Mouse (Mus musculus) limb, embryonic 14.5 days (tissue): ENCODE results near the gene Helq. TPM values are rescaled to one million over a fixed set of nuclear protein-coding genes. Genes with fewer than 3 reads are reported as not detected.
A peak's percentile ranks its signal among the peaks of the same experiment; 100 is the strongest.

Experiments used
- ATAC-seq: fragments of 200-750 bp; cut with Nextera tagmentation; 2 replicates; pipeline ENCODE4 v1.8.0; 2017; ENCODE audit warnings: low read depth, moderate number of reproducible peaks, moderate TSS enrichment; ENCODE audit not compliant: low FRiP score
- DNase-seq: peaks from one replicate; pipeline ENCODE4 v3.0.0-alpha.2; 2015; ENCODE audit warnings: low spot score
- H3K27ac ChIP-seq: fragments of 300-500 bp; sonication (generic); replicated peaks from 2 replicates; pipeline ENCODE4 v1.5.1; 2014; ENCODE audit warnings: low read depth, mild to moderate bottlenecking, low read length, moderate library complexity, mixed read lengths
- H3K27me3 ChIP-seq: fragments of 300-500 bp; sonication (generic); 2 replicates; pipeline ENCODE4 v1.6.1; 2014; ENCODE audit warnings: low read length, mixed read lengths; ENCODE audit not compliant: control insufficient read depth, insufficient read depth
- H3K36me3 ChIP-seq: fragments of 300-500 bp; sonication (generic); 2 replicates; pipeline ENCODE4 v1.6.1; 2014; ENCODE audit warnings: mild to moderate bottlenecking, low read length, moderate library complexity, mixed read lengths; ENCODE audit not compliant: control insufficient read depth, insufficient read depth
- H3K4me1 ChIP-seq: fragments of 300-500 bp; sonication (generic); 2 replicates; pipeline ENCODE4 v1.6.1; 2014; ENCODE audit warnings: antibody characterized with exemption, low read length, mixed read lengths; ENCODE audit not compliant: control insufficient read depth, insufficient read depth
- H3K4me2 ChIP-seq: fragments of 300-500 bp; sonication (generic); replicated peaks from 2 replicates; pipeline ENCODE4 v1.6.1; 2014; ENCODE audit warnings: low read depth, mild to moderate bottlenecking, low read length, moderate library complexity; ENCODE audit not compliant: severe bottlenecking
- H3K4me3 ChIP-seq: fragments of 300-500 bp; sonication (generic); replicated peaks from 2 replicates; pipeline ENCODE4 v1.5.1; 2014; ENCODE audit warnings: low read length
- H3K9ac ChIP-seq: fragments of 300-500 bp; sonication (generic); 2 replicates; pipeline ENCODE4 v1.6.1; 2014; ENCODE audit warnings: mild to moderate bottlenecking, low read depth, low read length, moderate library complexity; ENCODE audit not compliant: severe bottlenecking
- H3K9me3 ChIP-seq: fragments of 300-500 bp; sonication (generic); 2 replicates; pipeline ENCODE4 v1.6.1; 2016; ENCODE audit warnings: low read length; ENCODE audit not compliant: control insufficient read depth
- POLR2A ChIP-seq: fragments of 200-500 bp; IDR thresholded peaks from 2 replicates; pipeline ENCODE4 v1.8.0; 2012; ENCODE audit warnings: inconsistent platforms, mild to moderate bottlenecking, moderate library complexity, borderline replicate concordance; ENCODE audit not compliant: insufficient read depth, insufficient read length; ENCODE audit errors: extremely low read depth
- WGBS: fragments of 180-500 bp; shearing (Covaris S2); extraction: QIAGEN DNeasy Blood & Tissue Kit; methylation state at CpG from one replicate; pipeline ENCODE4 v1.1.7; 2014; 5-methylcytosine and 5-hydroxymethylcytosine counted together
- polyA plus RNA-seq, 2 experiments: library from polyadenylated mRNA; depleted of rRNA in 1 of 2; stranded (reverse) in 1 of 2; unstranded in 1 of 2; fragments of >200 nt; fragmentation: Nextera tagmentation in 1 of 2; extraction: Ambion mirVana in 1 of 2; gene quantifications; 2 replicates each; pipeline versions ENCODE4 v1.2.1 to v1.2.3; 2012 to 2014

The Helq gene
- polyA plus RNA-seq (2012; rRNA removed) (22.7 and 26.9 TPM in 2 replicates), polyA plus RNA-seq (2014; fragmentation: Nextera tagmentation; extraction: Ambion mirVana) (17.5 and 18.8 TPM in 2 replicates)

GRCm38 (mm10) chr5:100798165-100798860, at the start of gene Helq, which contains the start of gene Mrps18c:
Helq (minus strand) TSS chr5:100798598.
Mrps18c (plus strand) TSS chr5:100798627.
- Histone ChIP-seq H3K27me3 (no peaks in the 10 kb centered on the region), H3K4me3 (peak within 1 kb of the TSS; percentile 62), H3K27ac (no peak within 1 kb of the TSS), H3K4me2 (peak within 1 kb of the TSS; percentile 95), H3K9ac (peak within 1 kb of the TSS; percentile 72), H3K4me1 (peaks cover 9% of the 10 kb centered on the region), H3K36me3 (peaks cover 22% of the 10 kb centered on the region), H3K9me3 (no peaks in the 10 kb centered on the region)
- DNase-seq (peak; percentile 91), ATAC-seq (peak; percentile 99)
- TF ChIP-seq POLR2A: peak; percentile 22; the same call in 1 of the 2 replicates
- under 1% methylated on average over 66 of the region's 67 CpGs for WGBS

- ATAC-seq (no peak), DNase-seq (no peak)
- 8% methylated on average over 2 of the region's 2 CpGs for WGBS
- H3K9me3 ChIP-seq: no peaks in the 10 kb centered on the region
- no peak overlapping the region for H3K27ac ChIP-seq
- no peaks in the 10 kb centered on the region for H3K36me3 ChIP-seq
- H3K27me3 ChIP-seq: peaks cover 13% of the 10 kb centered on the region; the same call in 1 of the 2 replicates
- H3K4me1 ChIP-seq: peaks cover 7% of the 10 kb centered on the region
- TF ChIP-seq POLR2A: no peak
- H3K4me2 ChIP-seq: peak overlapping the region; percentile 93
- 0 out of 2 replicates have a peak overlapping the region, but pooled peaks have one; percentile 60 for H3K9ac ChIP-seq
- H3K4me3 ChIP-seq: peak overlapping the region; percentile 58
These were observed 48.7 kb upstream of the Helq start for GRCm38 (mm10) chr5:100847143-100847542.

- Histone ChIP-seq H3K4me1 (peaks cover 7% of the 10 kb centered on the region), H3K9me3 (0 out of 2 replicates have a peak, but pooled peaks cover 4% of the 10 kb centered on the region), H3K4me3 (peak overlapping the region; percentile 58), H3K4me2 (peak overlapping the region; percentile 93), H3K9ac (peak overlapping the region; percentile 60), H3K27ac (no peak overlapping the region), H3K36me3 (no peaks in the 10 kb centered on the region), H3K27me3 (peaks cover 13% of the 10 kb centered on the region; the same call in 1 of the 2 replicates)
- 7% methylated on average over 19 of the region's 22 CpGs for WGBS
- DNase-seq (no peak), ATAC-seq (peak; percentile 45; the same call in 1 of the 2 replicates)
- no peak for TF ChIP-seq POLR2A
These were observed 48.2 kb upstream of the Helq start for GRCm38 (mm10) chr5:100846599-100846920.

GRCm38 (mm10) chr5:100845848-100846598, 47.6 kb upstream of the Helq start:
- Histone ChIP-seq H3K27me3 (peaks cover 13% of the 10 kb centered on the region; the same call in 1 of the 2 replicates), H3K27ac (0 out of 2 replicates have a peak overlapping the region, but pooled peaks have one; percentile 0), H3K4me3 (peak overlapping the region; percentile 58), H3K9me3 (0 out of 2 replicates have a peak, but pooled peaks cover 4% of the 10 kb centered on the region), H3K4me2 (peak overlapping the region; percentile 93), H3K9ac (peak overlapping the region; percentile 60), H3K36me3 (no peaks in the 10 kb centered on the region), H3K4me1 (peaks cover 7% of the 10 kb centered on the region)
- no peak for TF ChIP-seq POLR2A
- no peak for DNase-seq
- peak; percentile 24; the same call in 1 of the 2 replicates for ATAC-seq
- under 1% methylated on average over 38 of the region's 52 CpGs for WGBS

- WGBS: 0% methylated on average over 16 of the region's 16 CpGs
- Histone ChIP-seq H3K4me3 (peak within 1 kb of the TSS; percentile 58), H3K9me3 (0 out of 2 replicates have a peak, but pooled peaks cover 4% of the 10 kb centered on the region), H3K27ac (0 out of 2 replicates have a peak within 1 kb of the TSS, but pooled peaks have one; percentile 0), H3K27me3 (peaks cover 13% of the 10 kb centered on the region; the same call in 1 of the 2 replicates), H3K36me3 (no peaks in the 10 kb centered on the region), H3K4me1 (peaks cover 7% of the 10 kb centered on the region), H3K4me2 (peak within 1 kb of the TSS; percentile 93), H3K9ac (peak within 1 kb of the TSS; percentile 60)
- no peak for ATAC-seq
- DNase-seq: no peak
- TF ChIP-seq POLR2A: no peak
These were observed 47.1 kb upstream of the Helq start, which contains the start of gene Gpat3 for GRCm38 (mm10) chr5:100845485-100845847. Gpat3 (plus strand) TSS chr5:100845713.
